Mouse (Mus musculus) cortical plate, adult 2 months (tissue): ENCODE measurements around the gene Psmg4. TPM values are rescaled to one million over a fixed set of nuclear protein-coding genes. Genes with fewer than 3 reads are reported as not detected.
A peak's percentile ranks its signal among the peaks of the same experiment; 100 is the strongest.

Experiments
- H3K27ac ChIP-seq: fragments of 200-500 bp; 2 replicates; pipeline ENCODE4 v1.5.1; 2012; ENCODE audit warnings: low read length, control low read depth, inconsistent platforms; ENCODE audit not compliant: insufficient read depth
- H3K4me1 ChIP-seq: fragments of 200-500 bp; 2 replicates; pipeline ENCODE4 v1.6.1; 2011; ENCODE audit warnings: low read length; ENCODE audit not compliant: control insufficient read depth, insufficient read depth
- H3K4me3 ChIP-seq: fragments of 200-500 bp; 2 replicates; pipeline ENCODE4 v1.5.1; 2011; ENCODE audit warnings: mild to moderate bottlenecking, low read length, control low read depth; ENCODE audit not compliant: insufficient read depth
- CTCF ChIP-seq: fragments of 200-500 bp; IDR thresholded peaks from 2 replicates; pipeline ENCODE4 v1.5.1; 2011; ENCODE audit warnings: mild to moderate bottlenecking, control low read depth, low read length; ENCODE audit not compliant: insufficient read depth; ENCODE audit errors: extremely low read depth
- POLR2A ChIP-seq: fragments of 200-500 bp; IDR thresholded peaks from 2 replicates; pipeline ENCODE4 v1.6.1; 2011; ENCODE audit warnings: mild to moderate bottlenecking, low read length, control low read depth; ENCODE audit not compliant: insufficient read depth; ENCODE audit errors: extremely low read depth
- polyA plus RNA-seq: library from polyadenylated mRNA; depleted of rRNA; stranded (reverse); fragments of >200 nt; gene quantifications from 2 replicates; pipeline ENCODE4 v1.2.3, GENCODE M21; 2012

Psmg4 gene
- polyA plus RNA-seq, 1 experiment: 42.2 TPM

DNA sequence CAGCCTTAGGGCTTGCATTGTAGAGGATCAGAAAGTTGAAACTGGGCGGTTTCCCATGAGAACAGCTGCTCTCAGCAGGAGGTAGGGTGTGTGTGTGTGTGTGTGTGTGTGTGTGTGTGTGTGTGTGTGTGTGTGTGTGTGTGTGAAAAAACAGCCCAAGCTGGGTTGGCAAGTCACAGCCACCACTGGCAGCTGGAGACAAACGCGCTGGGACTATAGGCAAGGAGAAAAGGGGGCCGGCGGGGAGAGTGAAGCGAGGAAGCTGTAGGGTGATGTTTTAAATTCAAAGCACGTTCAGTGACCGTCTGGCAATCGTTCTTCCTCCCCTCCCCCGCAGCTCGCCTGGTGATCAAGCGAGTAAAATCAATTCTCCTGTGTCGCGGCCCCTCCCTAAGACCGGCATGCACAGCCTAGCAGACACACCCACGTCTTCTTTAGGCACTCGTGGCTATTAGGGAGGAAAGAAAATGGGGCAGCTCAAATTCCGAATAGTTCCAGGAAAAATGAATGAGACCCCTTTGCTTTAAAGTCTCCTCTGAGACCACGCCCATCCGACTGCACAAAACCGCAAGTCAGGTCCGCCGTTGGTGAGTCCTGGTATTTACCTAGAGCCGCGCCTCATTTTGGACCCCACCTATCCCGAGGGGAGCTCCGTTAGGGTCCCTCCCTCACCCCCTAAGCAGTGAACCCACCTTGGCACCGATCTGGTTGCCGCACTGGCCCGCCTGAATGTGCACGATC is 33.1 kb upstream of the Psmg4 start:
- Histone ChIP-seq H3K4me3 (peak overlapping the region; percentile 63), H3K27ac (0 out of 2 replicates have a peak overlapping the region, but pooled peaks have one; percentile 11), H3K4me1 (peaks cover 7% of the 10 kb centered on the region; the same call in 1 of the 2 replicates)
- TF ChIP-seq POLR2A: no peak; the same call in 1 of the 2 replicates
- no peak for TF ChIP-seq CTCF

DNA sequence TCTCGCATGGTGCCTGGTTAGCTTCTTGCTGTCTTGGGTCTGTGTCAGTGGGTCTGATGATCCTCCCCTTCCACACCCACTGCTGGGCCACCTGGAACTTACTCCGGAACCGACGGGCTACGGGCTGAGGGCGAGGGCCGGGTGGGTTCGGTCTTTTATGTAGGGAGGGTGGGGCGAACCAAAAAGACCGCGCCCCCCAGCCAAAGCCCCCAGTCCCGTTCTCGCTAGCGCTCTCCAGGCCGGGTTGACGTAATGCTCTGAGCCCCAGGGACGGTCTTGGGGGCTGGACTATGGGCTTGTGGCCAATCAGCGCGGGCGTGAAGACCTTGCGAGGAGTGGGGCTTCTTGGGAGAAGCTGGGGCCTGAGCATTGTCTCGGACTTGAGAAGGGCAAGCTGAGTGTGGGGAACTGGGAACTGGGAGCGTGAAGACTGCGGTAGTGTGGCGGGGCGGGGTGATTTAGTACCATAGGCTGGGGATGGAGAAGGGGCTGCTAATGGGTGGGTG is 32.5 kb upstream of the Psmg4 start, which contains the start of gene Tubb2b:
Gene Tubb2b (minus strand): TSS at position 241 of the 506 bp plus-strand sequence.
- TF ChIP-seq POLR2A (no peak; the same call in 1 of the 2 replicates), CTCF (no peak)
- Histone ChIP-seq H3K4me1 (peaks cover 7% of the 10 kb centered on the region; the same call in 1 of the 2 replicates), H3K27ac (0 out of 2 replicates have a peak within 1 kb of the TSS, but pooled peaks have one; percentile 11), H3K4me3 (peak within 1 kb of the TSS; percentile 63)

DNA sequence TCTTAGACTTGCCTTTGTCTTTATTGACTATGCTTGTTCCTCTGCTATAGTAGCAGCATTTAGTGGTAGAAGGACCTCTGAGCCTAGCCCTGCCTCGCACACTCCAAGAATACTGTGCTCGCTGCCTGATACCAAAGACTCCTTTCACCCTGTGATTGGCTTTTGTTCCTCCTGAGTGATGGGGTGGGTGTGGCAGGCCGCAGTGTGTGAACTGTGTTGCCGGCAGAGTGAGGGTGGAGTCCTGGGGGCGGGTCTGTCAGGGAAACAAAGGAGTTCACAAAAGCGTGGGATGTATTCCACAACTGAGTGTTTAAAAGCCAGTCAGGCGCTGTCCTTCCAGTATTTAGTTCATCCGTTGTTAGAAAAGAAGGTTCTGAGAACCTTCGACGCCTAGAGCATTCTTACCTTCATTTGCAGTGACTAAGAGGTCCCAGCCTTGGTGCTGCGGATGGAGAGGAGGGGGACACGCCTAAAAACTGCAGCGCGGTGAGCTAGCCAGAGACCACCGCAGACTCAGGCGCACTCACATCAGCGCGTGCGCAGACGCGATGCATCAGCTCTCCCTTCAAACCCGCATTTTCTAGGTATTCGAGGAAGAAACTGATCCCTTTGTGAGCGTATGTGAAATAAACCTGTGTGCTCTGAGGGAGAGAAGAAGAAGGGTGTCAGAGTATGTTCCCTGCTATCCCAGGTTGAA is 31.6 kb upstream of the Psmg4 start:
- no peak for TF ChIP-seq CTCF
- H3K4me1 ChIP-seq: peaks cover 7% of the 10 kb centered on the region; the same call in 1 of the 2 replicates
- peak overlapping the region; percentile 63; the same call in 1 of the 2 replicates for H3K4me3 ChIP-seq
- H3K27ac ChIP-seq: no peak overlapping the region

DNA sequence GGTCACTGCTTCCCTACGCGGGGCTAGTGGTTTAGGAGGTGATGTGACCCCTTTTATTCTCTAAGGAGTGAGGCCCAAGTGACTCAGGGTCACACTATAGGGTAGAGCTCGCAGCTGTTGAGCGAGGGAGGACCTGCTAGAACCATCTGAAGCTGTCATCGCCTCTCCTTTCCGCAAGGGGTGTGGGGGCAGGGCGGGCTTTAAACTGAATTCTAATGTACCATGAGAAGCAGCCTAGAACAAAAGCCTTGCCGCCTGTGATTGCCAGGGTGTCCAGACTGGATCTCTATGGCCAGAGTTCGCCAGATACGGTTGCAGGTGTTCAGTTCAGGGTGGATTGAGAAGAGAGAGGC is 31.1 kb upstream of the Psmg4 start:
- H3K27ac ChIP-seq: peak overlapping the region; percentile 42; the same call in 1 of the 2 replicates
- peaks cover 7% of the 10 kb centered on the region; the same call in 1 of the 2 replicates for H3K4me1 ChIP-seq
- TF ChIP-seq POLR2A (no peak), CTCF (no peak)
- H3K4me3 ChIP-seq: peak overlapping the region; percentile 63; the same call in 1 of the 2 replicates

DNA sequence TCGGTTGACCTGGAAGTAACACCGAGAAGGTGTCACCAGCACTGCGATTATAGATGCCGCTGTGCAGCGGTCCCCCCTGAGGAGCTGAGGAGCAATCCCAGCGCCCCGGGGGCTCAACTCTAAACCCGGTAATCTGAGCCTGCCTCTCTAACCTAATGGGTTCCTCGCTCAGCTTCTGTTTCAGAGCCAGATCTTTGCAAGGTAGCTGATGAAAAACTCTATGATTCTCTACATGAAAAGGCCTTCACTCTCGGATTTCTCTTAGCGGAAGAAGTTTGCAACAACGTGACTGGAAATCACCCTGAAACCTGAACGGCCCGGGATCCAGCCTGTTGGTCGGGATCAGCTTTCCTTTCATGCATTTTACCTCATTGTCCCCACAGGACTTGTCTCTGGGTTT is 30.5 kb upstream of the Psmg4 start:
- Histone ChIP-seq H3K27ac (peak overlapping the region; percentile 42; the same call in 1 of the 2 replicates), H3K4me3 (no peak overlapping the region), H3K4me1 (peaks cover 8% of the 10 kb centered on the region; the same call in 1 of the 2 replicates)
- TF ChIP-seq CTCF (no peak), POLR2A (no peak)

DNA sequence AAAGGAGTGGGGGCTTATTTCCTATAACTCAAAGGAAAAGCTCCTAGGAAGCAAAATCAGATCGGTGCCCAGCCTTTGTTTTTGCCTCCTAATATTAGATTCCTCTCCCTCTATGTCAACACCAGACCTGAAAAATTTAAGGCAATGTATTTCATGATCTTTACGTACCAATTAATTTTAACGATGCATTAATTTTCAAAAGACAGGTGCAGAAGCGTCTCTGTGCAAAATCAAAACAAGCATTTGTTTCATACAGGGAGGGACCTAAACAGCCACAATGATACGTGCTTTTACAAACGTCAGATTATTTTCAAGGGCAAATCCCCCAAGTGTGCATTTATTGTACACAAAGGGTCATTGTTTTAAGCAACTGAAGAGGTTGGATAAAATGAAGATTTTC is 29.9 kb upstream of the Psmg4 start:
- H3K4me1 ChIP-seq: peaks cover 8% of the 10 kb centered on the region; the same call in 1 of the 2 replicates
- no peak overlapping the region for H3K4me3 ChIP-seq
- no peak overlapping the region for H3K27ac ChIP-seq
- no peak for TF ChIP-seq CTCF
- no peak for TF ChIP-seq POLR2A

DNA sequence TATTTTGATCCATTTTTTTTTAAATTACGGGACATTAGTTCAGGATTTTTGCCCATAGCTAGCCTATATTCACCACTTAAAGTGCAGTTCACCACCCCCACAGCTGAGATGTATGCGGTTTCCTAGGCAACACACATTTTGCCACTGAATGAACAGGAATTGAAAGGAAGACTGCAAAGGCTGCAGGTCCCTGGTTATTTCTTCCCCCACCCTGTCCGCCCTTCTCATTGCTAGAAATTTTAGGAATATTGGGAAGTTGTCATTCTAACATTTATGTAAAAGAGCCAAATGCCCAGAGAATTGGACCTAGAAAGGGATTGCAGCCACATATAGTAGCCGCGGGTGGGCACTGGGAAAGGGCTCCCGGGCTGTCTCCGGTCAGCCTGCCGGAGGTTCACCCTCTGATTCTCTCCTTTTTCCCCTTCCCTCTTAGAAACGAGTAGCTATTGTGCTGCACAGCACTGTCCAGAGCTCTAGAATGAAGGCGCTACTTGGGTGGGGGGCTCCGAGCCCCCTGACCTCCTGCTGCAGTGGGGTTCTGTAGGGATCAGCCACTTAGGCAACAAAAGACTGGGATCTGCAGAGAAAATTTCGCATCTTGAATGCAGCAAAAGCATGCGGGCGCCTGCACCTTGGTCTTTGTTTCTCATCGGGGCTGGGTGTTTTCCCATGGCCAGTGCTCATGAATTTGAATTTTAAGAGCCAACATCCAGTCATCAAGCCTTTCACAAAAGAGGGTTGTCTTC is 29.3 kb upstream of the Psmg4 start:
- H3K4me1 ChIP-seq: peaks cover 8% of the 10 kb centered on the region; the same call in 1 of the 2 replicates

DNA sequence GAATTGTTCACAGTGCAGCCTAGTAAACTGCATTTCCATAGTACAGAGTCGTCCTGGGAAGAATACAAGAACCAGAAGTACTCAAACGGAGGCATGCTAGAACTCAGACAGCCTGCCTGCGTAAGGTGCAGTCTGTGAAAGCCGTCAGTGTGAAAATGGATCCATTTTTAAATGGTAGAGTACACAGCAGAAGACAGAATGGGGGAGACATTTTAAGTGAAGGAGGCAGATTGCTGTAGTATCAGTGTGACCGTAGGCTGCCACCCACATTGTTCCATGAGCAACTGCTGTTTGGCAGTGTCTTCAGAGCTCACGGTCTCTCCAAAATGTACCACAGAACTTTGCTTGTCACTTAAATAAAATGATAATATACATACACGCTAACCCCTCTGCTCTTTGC is 28.5 kb upstream of the Psmg4 start:
- H3K27ac ChIP-seq: no peak overlapping the region
- peaks cover 8% of the 10 kb centered on the region; the same call in 1 of the 2 replicates for H3K4me1 ChIP-seq
- H3K4me3 ChIP-seq: no peak overlapping the region
- no peak for TF ChIP-seq CTCF
- no peak for TF ChIP-seq POLR2A

More for the DNA sequence above, 29.3 kb upstream of the Psmg4 start:
- H3K27ac ChIP-seq: peak overlapping the region; percentile 85
- H3K4me3 ChIP-seq: no peak overlapping the region
- TF ChIP-seq POLR2A (no peak), CTCF (no peak)

DNA sequence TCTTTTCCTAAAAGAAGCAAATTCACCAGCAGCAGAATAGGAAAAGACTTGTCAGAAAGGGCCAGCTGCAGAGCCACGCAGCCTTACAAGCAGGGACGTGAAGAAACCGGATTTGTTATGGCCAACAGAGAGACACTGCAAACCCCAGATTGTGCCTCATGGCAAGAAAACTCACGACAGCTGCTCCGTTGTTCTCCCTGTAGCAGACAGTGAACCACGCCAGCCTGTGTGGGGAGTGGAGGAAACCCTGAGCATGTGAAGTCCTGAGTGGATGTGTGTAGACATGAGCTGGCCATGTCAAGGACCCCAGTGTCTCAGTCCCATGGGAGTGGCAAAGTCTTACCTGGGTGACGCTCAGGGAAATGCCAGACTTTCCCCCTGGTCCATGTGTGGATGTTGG is 26.2 kb upstream of the Psmg4 start:
- Histone ChIP-seq H3K4me1 (peaks cover 7% of the 10 kb centered on the region; the same call in 1 of the 2 replicates), H3K4me3 (no peak overlapping the region), H3K27ac (no peak overlapping the region)
- TF ChIP-seq POLR2A (no peak), CTCF (no peak)
